Mouse (Mus musculus) bone marrow, adult 2 months (tissue): ENCODE data around the gene Gm765. TPM values are rescaled to one million over a fixed set of nuclear protein-coding genes. Genes with fewer than 3 reads are reported as not detected.

Experiments
- H3K27ac ChIP-seq: fragments of 200-500 bp; 2 replicates; pipeline ENCODE4 v1.5.1; 2012; ENCODE audit warnings: low read depth, mild to moderate bottlenecking, control low read depth, inconsistent platforms, low read length; ENCODE audit not compliant: control insufficient read depth, poor library complexity, insufficient read depth
- H3K4me1 ChIP-seq: fragments of 200-500 bp; 2 replicates; pipeline ENCODE4 v1.6.1; 2011; ENCODE audit warnings: low read length; ENCODE audit not compliant: control insufficient read depth, insufficient read depth
- H3K4me3 ChIP-seq: fragments of 200-500 bp; replicated peaks from 2 replicates; pipeline ENCODE3; 2011; ENCODE audit warnings: mild to moderate bottlenecking, low read depth, low read length, control low read depth; ENCODE audit not compliant: control insufficient read depth
- CTCF ChIP-seq: fragments of 200-500 bp; IDR thresholded peaks from 2 replicates; pipeline ENCODE4 v1.5.1; 2011; ENCODE audit warnings: low read length, control low read depth; ENCODE audit not compliant: control insufficient read depth, insufficient read depth
- POLR2A ChIP-seq: fragments of 200-500 bp; IDR thresholded peaks from 2 replicates; pipeline ENCODE4 v1.6.1; 2011; ENCODE audit warnings: low read depth, mild to moderate bottlenecking, control low read depth, low read length, borderline replicate concordance; ENCODE audit not compliant: control insufficient read depth
- WGBS: fragments of 180-500 bp; shearing (Covaris S2); methylation state at CpG from one replicate; pipeline ENCODE4 v1.1.7; 2018; 5-methylcytosine and 5-hydroxymethylcytosine counted together
- polyA plus RNA-seq: library from polyadenylated mRNA; stranded (reverse); fragments of >200 nt; gene quantifications from 2 replicates; pipeline ENCODE4 v1.2.4, GENCODE M21; 2011; ENCODE audit warnings: low replicate concordance; ENCODE audit not compliant: missing spikeins, insufficient read depth, insufficient read length

Gm765 gene
- polyA plus RNA-seq, 1 experiment: not detected

GRCm38 (mm10) chr6:98307159-98307558, 35.4 kb downstream of the Gm765 start:
- TF ChIP-seq CTCF (0 out of 2 replicates have a peak, but pooled peaks have one; percentile 3), POLR2A (no peak)
- Histone ChIP-seq H3K27ac (no peak overlapping the region), H3K4me3 (no peak overlapping the region), H3K4me1 (no peaks in the 10 kb centered on the region)
- WGBS: 91% methylated on average over 7 of the region's 7 CpGs

DNA sequence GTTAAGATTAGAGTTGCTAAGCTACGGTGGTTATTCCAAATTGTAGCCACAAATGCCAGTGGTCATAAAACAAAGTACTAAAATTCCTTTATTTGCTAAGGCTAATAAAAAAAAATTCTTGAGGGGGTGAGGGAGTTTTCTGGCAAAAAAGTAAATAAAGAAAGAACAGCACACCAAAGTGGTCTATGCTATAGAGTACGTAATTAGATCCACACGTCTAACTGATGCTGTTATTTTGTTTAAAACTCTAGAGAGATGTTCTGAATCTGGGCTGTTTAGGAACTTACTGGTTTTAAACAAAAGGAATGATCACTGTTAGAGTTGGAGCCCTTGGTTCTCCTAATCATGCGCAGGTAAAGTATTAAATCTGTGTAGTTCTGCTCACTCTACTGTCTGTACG, 50.5 kb downstream of the Gm765 start:
- TF ChIP-seq CTCF (no peak), POLR2A (no peak)
- no peak overlapping the region for H3K4me3 ChIP-seq
- no peak overlapping the region for H3K27ac ChIP-seq
- 80% methylated on average over 5 of the region's 5 CpGs for WGBS
- no peaks in the 10 kb centered on the region for H3K4me1 ChIP-seq

GRCm38 (mm10) chr6:98288316-98288715, 54.2 kb downstream of the Gm765 start:
- no peaks in the 10 kb centered on the region for H3K4me1 ChIP-seq
- WGBS: 67% methylated on average over 3 of the region's 3 CpGs
- no peak overlapping the region for H3K27ac ChIP-seq
- TF ChIP-seq CTCF: no peak
- TF ChIP-seq POLR2A: no peak
- no peak overlapping the region for H3K4me3 ChIP-seq

GRCm38 (mm10) chr6:98287521-98287920, 55.0 kb downstream of the Gm765 start:
- TF ChIP-seq CTCF (no peak), POLR2A (no peak)
- Histone ChIP-seq H3K4me1 (no peaks in the 10 kb centered on the region), H3K27ac (no peak overlapping the region), H3K4me3 (no peak overlapping the region)
- WGBS: 72% methylated on average over 6 of the region's 6 CpGs

DNA sequence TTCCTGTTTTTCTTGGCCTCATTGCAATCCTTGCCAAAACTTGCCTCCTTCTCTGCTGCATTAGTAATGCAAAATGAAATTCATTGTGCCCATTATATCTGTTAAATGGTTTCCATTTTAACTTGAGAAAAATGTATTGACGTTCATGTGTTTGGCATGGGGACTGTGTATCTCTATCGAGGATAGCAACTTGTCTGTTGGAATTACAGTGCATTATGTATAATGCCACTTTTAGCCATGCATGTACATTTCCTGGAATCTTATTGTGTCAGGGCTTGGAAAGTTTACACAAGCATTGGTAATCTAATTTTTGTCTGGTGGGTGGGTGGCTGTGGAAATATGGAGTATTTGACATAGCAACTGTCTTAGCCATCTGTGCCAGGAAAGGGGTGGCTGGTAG, 57.4 kb downstream of the Gm765 start:
- no peak for TF ChIP-seq POLR2A
- no peak for TF ChIP-seq CTCF
- no peaks in the 10 kb centered on the region for H3K4me1 ChIP-seq
- 78% methylated on average over 2 of the region's 2 CpGs for WGBS
- no peak overlapping the region for H3K27ac ChIP-seq
- no peak overlapping the region for H3K4me3 ChIP-seq

GRCm38 (mm10) chr6:98282791-98283190, 59.8 kb downstream of the Gm765 start:
- H3K4me1 ChIP-seq: no peaks in the 10 kb centered on the region
- no peak overlapping the region for H3K4me3 ChIP-seq
- no peak overlapping the region for H3K27ac ChIP-seq
- TF ChIP-seq CTCF (no peak), POLR2A (no peak)
- 76% methylated on average over 4 of the region's 4 CpGs for WGBS

- no peak overlapping the region for H3K4me3 ChIP-seq
- no peak overlapping the region for H3K27ac ChIP-seq
- no peaks in the 10 kb centered on the region for H3K4me1 ChIP-seq
- WGBS: 96% methylated on average over 1 of the region's 1 CpGs
- TF ChIP-seq POLR2A (no peak), CTCF (no peak)
These were observed 71.0 kb downstream of the Gm765 start for GRCm38 (mm10) chr6:98271553-98271952.

GRCm38 (mm10) chr6:98262961-98263360, 79.6 kb downstream of the Gm765 start:
- H3K4me3 ChIP-seq: no peak overlapping the region
- H3K27ac ChIP-seq: no peak overlapping the region
- TF ChIP-seq POLR2A (no peak), CTCF (no peak)
- no peaks in the 10 kb centered on the region for H3K4me1 ChIP-seq
- WGBS: 41% methylated on average over 2 of the region's 2 CpGs

GRCm38 (mm10) chr6:98259016-98259415, 83.5 kb downstream of the Gm765 start:
- WGBS: 41% methylated on average over 2 of the region's 2 CpGs
- TF ChIP-seq CTCF (no peak), POLR2A (no peak)
- no peak overlapping the region for H3K4me3 ChIP-seq
- H3K4me1 ChIP-seq: no peaks in the 10 kb centered on the region
- H3K27ac ChIP-seq: no peak overlapping the region

DNA sequence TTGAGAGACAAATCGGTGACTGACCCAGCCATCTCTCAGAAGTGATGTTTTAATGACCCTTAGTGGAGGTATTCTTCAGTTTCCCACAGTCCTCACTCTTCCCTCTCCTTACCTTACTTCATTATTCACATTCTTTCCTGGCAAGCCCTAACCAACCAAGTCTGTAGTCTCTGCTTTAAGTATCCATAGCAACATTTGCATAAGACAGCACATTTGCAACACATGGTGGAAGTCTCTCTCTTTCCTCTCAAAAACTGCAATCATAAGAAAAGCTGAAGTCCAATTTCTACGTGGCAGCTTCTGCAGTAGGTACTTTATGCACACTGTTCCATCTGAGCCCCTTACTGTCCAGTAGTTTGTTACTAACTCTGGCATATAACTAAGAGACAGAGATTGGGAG, 96.1 kb downstream of the Gm765 start:
- no peaks in the 10 kb centered on the region for H3K4me1 ChIP-seq
- H3K27ac ChIP-seq: no peak overlapping the region
- no peak overlapping the region for H3K4me3 ChIP-seq
- TF ChIP-seq POLR2A (no peak), CTCF (no peak)
- WGBS: 65% methylated on average over 2 of the region's 2 CpGs
